Mouse (Mus musculus) E14TG2a.4 (cell line): ENCODE results near the gene Pid1.

Source experiments
- H3K27me3 ChIP-seq: 2 replicates; pipeline ENCODE4 v1.6.1; 2014; ENCODE audit warnings: low read length, control low read depth; ENCODE audit not compliant: insufficient read depth
- H3K36me3 ChIP-seq: 2 replicates; pipeline ENCODE4 v1.6.1; 2014; ENCODE audit warnings: low read length, control low read depth; ENCODE audit not compliant: insufficient read depth
- H3K4me1 ChIP-seq: replicated peaks from 2 replicates; pipeline ENCODE4 v1.6.1; 2014; ENCODE audit warnings: low read depth, low read length, control low read depth
- H3K4me3 ChIP-seq: replicated peaks from 2 replicates; pipeline ENCODE4 v1.5.1; 2014; ENCODE audit warnings: mild to moderate bottlenecking, low read length
- H3K9me3 ChIP-seq: 2 replicates; pipeline ENCODE4 v1.6.1; 2014; ENCODE audit warnings: low read length, control low read depth
- CTCF ChIP-seq: conservative IDR thresholded peaks from 2 replicates; pipeline ENCODE4 v1.5.1; 2014; ENCODE audit warnings: low read length
- NANOG ChIP-seq: IDR thresholded peaks from 2 replicates; pipeline ENCODE4 v1.6.1; 2014; ENCODE audit warnings: borderline replicate concordance, low read length, mixed read lengths
- POU5F1 ChIP-seq: IDR thresholded peaks from 2 replicates; pipeline ENCODE4 v1.6.1; 2014; ENCODE audit warnings: low read length, borderline replicate concordance

The Pid1 gene

DNA sequence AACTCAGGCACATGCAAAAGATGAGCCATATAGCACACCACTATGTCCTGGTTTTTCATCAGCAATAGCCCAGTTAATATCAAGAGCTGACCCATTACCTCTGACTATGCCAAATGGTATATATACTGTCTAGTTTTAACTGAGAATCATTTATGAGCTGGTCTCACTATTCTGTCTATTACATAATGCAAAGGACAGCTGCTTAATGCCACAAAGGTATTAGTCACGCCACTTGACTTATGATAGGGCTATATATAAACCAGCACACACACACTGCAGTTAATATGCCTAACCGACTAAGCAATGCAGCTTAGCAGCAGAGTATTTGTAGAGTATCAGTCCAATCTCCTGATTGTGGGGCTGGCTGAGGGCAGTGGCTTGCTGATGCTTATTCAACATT is 270.7 kb downstream of the Pid1 start:
- Histone ChIP-seq H3K36me3 (no peaks in the 10 kb centered on the region), H3K4me1 (no peaks in the 10 kb centered on the region), H3K4me3 (no peak overlapping the region), H3K9me3 (no peaks in the 10 kb centered on the region), H3K27me3 (no peaks in the 10 kb centered on the region)
- TF ChIP-seq CTCF: no peak
- TF ChIP-seq POU5F1: no peak
- TF ChIP-seq NANOG: no peak

DNA sequence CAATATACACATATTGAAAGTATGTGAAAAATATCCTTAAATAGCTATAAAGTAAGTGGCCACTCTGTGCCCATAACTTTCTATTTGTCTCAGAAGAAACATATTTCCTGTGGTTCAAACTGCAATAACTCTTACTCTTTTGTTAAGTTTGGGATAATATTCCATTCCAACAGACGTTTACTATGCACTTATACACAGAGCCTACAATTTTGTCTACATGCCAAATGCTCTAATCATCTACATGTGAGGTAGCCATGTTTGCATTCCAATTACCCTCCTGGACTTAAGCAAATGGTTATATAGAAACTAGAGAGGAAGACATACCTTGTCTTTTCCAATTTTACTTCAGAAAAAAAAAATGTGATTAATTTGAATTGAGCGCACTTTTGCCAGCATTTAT is 274.3 kb downstream of the Pid1 start:
- TF ChIP-seq POU5F1: no peak
- no peak for TF ChIP-seq NANOG
- TF ChIP-seq CTCF: no peak
- Histone ChIP-seq H3K27me3 (no peaks in the 10 kb centered on the region), H3K9me3 (no peaks in the 10 kb centered on the region), H3K4me1 (no peaks in the 10 kb centered on the region), H3K4me3 (no peak overlapping the region), H3K36me3 (no peaks in the 10 kb centered on the region)

DNA sequence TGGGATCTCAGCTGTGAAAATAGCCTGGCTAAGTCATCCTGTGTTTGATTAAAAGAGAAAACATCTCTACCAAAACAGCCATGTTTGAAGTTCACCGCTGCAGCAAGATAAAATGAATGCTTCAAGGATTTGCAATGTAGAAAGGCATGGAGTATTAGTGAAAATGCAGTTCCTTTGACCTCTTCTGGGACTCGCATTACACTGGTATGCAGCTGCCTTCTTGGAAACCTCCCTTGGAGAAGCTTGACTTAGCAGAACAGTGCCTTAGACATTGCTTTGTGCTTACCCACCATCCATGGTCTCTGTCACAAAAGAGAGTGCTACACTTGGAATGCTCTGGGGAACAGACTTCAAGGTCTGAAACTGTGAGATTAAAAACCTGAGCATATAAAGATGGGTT is 276.0 kb downstream of the Pid1 start:
- Histone ChIP-seq H3K36me3 (no peaks in the 10 kb centered on the region), H3K4me3 (no peak overlapping the region), H3K9me3 (no peaks in the 10 kb centered on the region), H3K27me3 (no peaks in the 10 kb centered on the region), H3K4me1 (no peaks in the 10 kb centered on the region)
- TF ChIP-seq POU5F1 (no peak), CTCF (no peak)

DNA sequence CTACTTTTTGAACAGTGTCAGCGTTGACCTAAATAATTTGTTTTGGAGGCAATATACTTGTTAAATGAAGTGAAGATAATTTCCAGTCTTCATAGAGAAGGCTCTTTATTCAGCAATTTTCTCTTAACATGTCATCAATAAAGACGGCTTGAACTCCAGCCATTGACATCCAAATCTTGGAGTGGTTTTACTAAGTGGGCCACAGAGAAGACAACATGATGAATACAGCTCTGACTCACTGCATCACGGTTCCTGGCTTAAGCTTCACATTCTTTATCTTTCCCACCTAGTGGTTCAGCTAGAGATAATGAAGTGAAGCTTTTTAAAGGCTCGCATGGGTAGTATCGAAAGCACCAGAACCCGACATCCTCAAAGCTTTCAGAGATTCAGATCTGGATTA is 276.7 kb downstream of the Pid1 start:
- TF ChIP-seq POU5F1: no peak
- no peak for TF ChIP-seq NANOG
- TF ChIP-seq CTCF: no peak

DNA sequence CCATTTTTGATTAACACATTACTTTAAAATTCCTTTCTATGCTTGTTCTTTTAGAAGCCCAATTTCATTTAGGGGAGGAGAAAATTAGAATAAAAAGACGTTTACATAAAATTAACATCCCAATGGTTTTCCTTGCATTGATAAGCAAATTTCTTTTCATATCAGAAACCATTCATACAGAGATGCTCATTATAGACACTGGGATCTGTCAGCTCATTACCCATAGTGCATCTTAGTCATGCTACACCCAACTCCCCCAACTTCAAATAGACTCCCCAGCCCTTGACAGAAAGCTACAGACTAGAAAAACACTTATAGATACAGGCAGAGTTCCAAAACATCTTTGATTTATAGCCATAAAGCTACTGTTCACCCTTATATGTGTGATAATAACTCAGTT is 277.5 kb downstream of the Pid1 start:
- no peak overlapping the region for H3K4me3 ChIP-seq
- no peak for TF ChIP-seq POU5F1
- TF ChIP-seq CTCF: no peak
- no peak for TF ChIP-seq NANOG
- no peaks in the 10 kb centered on the region for H3K4me1 ChIP-seq
- no peaks in the 10 kb centered on the region for H3K36me3 ChIP-seq
- no peaks in the 10 kb centered on the region for H3K9me3 ChIP-seq
- H3K27me3 ChIP-seq: no peaks in the 10 kb centered on the region

More for the DNA sequence above, 276.7 kb downstream of the Pid1 start:
- no peaks in the 10 kb centered on the region for H3K9me3 ChIP-seq
- no peaks in the 10 kb centered on the region for H3K4me1 ChIP-seq
- no peaks in the 10 kb centered on the region for H3K36me3 ChIP-seq
- H3K27me3 ChIP-seq: no peaks in the 10 kb centered on the region
- H3K4me3 ChIP-seq: no peak overlapping the region

DNA sequence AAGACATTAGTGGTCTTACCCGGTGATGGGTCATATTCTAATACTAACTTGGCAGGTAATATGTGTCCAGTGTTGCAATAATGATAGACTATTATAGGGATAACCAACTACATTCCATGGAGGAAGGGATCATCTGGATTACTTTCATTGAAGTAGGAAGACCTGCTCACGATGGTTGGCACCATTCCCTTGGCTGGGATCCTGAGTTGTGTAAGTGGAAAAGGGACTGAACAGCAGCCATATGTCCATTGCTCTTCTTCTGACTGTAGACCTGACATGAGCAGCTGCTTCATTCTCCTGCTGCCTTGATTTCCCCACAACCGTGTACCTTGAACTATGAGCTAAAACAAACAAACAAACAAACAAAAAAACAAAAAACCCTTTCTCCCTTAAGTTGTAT is 278.6 kb downstream of the Pid1 start:
- Histone ChIP-seq H3K27me3 (no peaks in the 10 kb centered on the region), H3K4me3 (no peak overlapping the region), H3K9me3 (no peaks in the 10 kb centered on the region), H3K36me3 (no peaks in the 10 kb centered on the region), H3K4me1 (no peaks in the 10 kb centered on the region)
- TF ChIP-seq NANOG (no peak), POU5F1 (no peak), CTCF (no peak)

DNA sequence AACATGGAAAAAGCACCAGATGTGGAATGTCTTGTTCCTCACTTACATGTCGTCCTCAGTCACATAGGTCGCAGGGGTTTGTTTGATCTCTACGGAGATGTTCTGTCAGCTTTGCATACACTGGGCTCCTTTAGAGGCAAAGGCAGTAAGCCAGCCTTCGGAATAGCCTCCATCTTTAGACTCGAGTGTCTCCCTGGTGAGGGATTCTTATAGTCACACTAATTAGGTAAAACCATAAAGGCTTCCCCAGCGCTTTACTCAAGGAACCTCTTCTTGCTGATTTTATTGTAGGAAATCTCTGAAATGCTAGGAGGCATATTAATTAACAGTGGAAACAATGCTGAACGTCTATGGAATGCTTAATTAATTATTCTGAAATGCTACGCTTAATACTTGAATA is 284.4 kb downstream of the Pid1 start:
- Histone ChIP-seq H3K9me3 (no peaks in the 10 kb centered on the region), H3K27me3 (no peaks in the 10 kb centered on the region), H3K4me1 (no peaks in the 10 kb centered on the region), H3K36me3 (no peaks in the 10 kb centered on the region), H3K4me3 (no peak overlapping the region)
- TF ChIP-seq NANOG: no peak
- TF ChIP-seq POU5F1: no peak
- no peak for TF ChIP-seq CTCF

DNA sequence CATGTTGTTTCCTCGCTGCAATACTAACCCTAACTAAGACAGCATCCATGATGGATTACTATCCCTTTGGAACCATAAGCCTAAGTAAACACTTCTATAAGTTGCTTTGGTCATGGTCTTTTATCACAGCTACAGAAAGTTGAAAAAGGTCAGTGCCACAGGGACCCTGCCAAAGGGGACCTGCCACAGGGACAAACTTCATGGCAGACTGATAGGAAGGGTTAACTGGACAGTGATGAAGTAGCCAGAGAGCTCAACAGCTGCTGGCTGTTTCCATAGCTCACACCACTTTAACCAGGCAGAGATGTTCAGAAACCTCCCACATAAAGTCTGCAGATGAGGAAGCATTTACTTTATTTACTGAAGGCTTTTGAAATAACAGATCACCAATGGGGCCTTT is 287.0 kb downstream of the Pid1 start:
- no peak overlapping the region for H3K4me3 ChIP-seq
- TF ChIP-seq POU5F1 (no peak), CTCF (no peak), NANOG (no peak)
- no peaks in the 10 kb centered on the region for H3K4me1 ChIP-seq
- H3K36me3 ChIP-seq: no peaks in the 10 kb centered on the region
- no peaks in the 10 kb centered on the region for H3K9me3 ChIP-seq
- H3K27me3 ChIP-seq: no peaks in the 10 kb centered on the region

DNA sequence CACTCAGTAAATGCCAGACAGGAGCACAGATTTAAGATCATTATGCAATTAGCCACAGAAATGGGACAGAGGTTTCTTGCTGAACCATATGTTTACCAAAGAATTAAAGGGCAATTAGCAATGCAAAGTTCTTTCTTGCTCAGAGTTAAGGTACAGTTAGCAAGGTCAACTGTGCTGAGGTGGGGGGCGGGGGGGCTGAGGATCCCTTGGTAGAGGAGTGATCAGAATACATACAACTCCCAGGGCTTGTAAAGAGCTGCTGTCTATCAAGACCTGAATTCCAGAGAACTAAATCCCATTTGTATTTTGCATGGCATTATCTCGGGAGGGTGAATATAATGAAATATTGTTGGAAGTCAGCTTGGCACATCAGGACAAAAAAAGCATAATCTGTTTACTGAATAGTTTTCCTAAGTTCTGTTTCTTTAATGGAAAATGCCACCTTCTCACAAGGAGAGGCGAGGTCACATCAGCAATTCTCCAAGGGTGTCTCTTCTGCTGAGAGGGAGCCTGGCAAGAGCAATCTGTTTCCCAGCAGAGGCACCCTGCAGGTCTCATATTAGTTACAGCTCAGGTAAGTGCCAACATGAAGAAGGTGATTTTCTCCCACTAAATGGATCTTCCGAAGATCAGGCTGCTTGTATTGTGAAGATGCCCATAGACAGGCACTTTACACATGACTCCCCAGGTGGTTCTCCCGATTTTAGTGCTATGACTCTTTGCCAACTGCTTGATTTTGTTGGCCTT is 306.9 kb downstream of the Pid1 start:
- Histone ChIP-seq H3K4me3 (no peak overlapping the region), H3K4me1 (no peaks in the 10 kb centered on the region), H3K9me3 (no peaks in the 10 kb centered on the region), H3K27me3 (no peaks in the 10 kb centered on the region), H3K36me3 (no peaks in the 10 kb centered on the region)
- TF ChIP-seq NANOG: no peak
- no peak for TF ChIP-seq CTCF
- TF ChIP-seq POU5F1: no peak

DNA sequence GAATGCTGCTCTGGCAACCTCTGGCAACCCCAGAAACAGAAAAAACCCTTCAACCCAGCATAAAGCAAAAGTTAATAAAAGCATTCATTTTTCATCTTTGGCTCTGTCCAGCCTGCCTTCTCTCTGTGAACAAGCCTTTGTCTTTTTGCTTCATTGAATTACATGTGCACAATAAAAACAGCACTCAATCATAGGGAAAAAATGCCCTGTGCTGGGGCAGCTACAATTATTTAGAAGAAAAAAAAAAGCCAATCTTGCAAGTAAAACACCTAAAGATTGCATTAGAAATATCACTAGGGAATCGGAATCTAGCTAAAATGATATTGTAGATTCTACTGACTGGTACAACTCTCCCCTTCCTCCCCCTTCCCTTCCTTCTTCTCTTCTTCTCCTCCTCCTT is 307.7 kb downstream of the Pid1 start:
- H3K4me1 ChIP-seq: no peaks in the 10 kb centered on the region
- no peak overlapping the region for H3K4me3 ChIP-seq

More for the DNA sequence above, 307.7 kb downstream of the Pid1 start:
- no peaks in the 10 kb centered on the region for H3K36me3 ChIP-seq
- no peaks in the 10 kb centered on the region for H3K9me3 ChIP-seq
- TF ChIP-seq NANOG (no peak), POU5F1 (no peak), CTCF (no peak)
- no peaks in the 10 kb centered on the region for H3K27me3 ChIP-seq
